Mouse (Mus musculus): ENCODE results near the gene Ptpn22. TPM values are rescaled to one million over a fixed set of nuclear protein-coding genes. Genes with fewer than 3 reads are reported as not detected.

Ptpn22 gene
- polyA plus RNA-seq (2017; shearing (Covaris generic)) = 917 TPM

GRCm38 (mm10) chr3:103858881-103859801 lies at the start of gene Ptpn22:
Gene Ptpn22, plus strand, starts transcription at chr3:103859795.

GRCm38 (mm10) chr3:103832426-103832825 lies 27.2 kb upstream of the Ptpn22 start, which contains the start of gene Bcl2l15:
Gene Bcl2l15, plus strand, starts transcription at chr3:103832601.

DNA sequence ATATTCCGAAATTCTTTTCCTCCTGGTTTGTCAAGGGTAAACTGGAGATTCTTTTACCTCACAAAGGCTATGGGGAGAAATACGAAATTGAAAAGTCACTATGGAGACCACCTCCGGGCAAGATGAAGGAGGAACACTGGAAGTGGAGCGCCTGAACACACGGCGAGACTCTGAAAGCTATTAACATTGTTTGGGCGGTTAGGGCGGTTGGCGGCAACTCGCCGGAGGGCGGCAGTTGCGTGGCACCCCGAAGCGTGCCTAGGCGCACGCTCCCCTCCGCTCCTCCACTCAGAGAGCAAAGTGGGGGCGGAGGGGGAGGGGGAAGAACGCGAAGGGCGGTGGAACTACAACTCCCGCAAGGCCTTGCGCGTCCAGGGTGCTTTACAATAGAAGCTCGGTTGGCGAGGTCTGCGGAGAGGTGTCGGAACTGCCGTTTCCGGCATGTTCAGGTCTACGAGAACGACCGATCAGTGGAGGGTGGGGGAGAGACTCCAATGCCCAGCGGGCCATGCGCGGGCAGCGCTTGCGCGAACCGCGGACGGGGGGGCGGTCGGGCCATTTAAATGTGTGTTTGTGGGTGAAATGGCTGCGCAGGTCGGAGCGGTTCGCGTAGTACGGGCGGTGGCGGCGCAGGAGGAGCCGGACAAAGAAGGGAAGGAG lies 54.5 kb downstream of the Ptpn22 start, which contains the start of gene Rsbn1:
Rsbn1 (plus strand) TSS at position 111 of the 660 bp plus-strand sequence.

Other genes starting within 250 kb of the Ptpn22 start
- gene Atg4a-ps, start 213.7 kb upstream of the Ptpn22 start, polyA plus RNA-seq (2017; shearing (Covaris generic)) = 2.1 TPM
- not detected for gene Olfml3, start 121.8 kb upstream of the Ptpn22 start, polyA plus RNA-seq (2017; shearing (Covaris generic))
- not detected for gene Gm10964, start 120.4 kb upstream of the Ptpn22 start, polyA plus RNA-seq (2017; shearing (Covaris generic))
- gene Hipk1, start 68.2 kb upstream of the Ptpn22 start, polyA plus RNA-seq (2017; shearing (Covaris generic)) = 75.6 TPM
- 12.3 TPM for gene Dclre1b, start 50.4 kb upstream of the Ptpn22 start, polyA plus RNA-seq (2017; shearing (Covaris generic))
- 19.5 TPM for gene Ap4b1, start 50.3 kb upstream of the Ptpn22 start, polyA plus RNA-seq (2017; shearing (Covaris generic))
- gene Gm43064, start 50.2 kb upstream of the Ptpn22 start, polyA plus RNA-seq (2017; shearing (Covaris generic)) = not detected
- 2.3 TPM for gene Bcl2l15, start 27.2 kb upstream of the Ptpn22 start, polyA plus RNA-seq (2017; shearing (Covaris generic))
- 48.1 TPM for gene Rsbn1, start 54.3 kb downstream of the Ptpn22 start, polyA plus RNA-seq (2017; shearing (Covaris generic))
- gene Phtf1, start 108.3 kb downstream of the Ptpn22 start, polyA plus RNA-seq (2017; shearing (Covaris generic)) = 40.0 TPM